Comparison of ENCODE assay signal across 21 mouse cellular contexts in genomic region chr13:72056469-72056868, GRCm38 (mm10).
DNase-seq lines count a peak whose midpoint lies in the region; ATAC-seq and TF ChIP-seq lines count a peak whose summit lies in the region.
"Had no signal": no experiment of that assay in that cellular context is flagged by ENCODE, and none has a peak within 500 bp of the region (broad histone marks: within the 10 kb centered on the region; RNA-seq: fewer than 3 reads in every experiment).

No protein-coding gene starts in this region.

- no peak for DNase-seq in forebrain, embryonic 14.5 days (ENCODE audit: low spot score)
- peak; percentile 5 for DNase-seq in forebrain, postnatal 0 days
- DNase-seq in frontal cortex, postnatal 25 days (ENCODE audit: low spot score in 2 of 2), result no peak
- DNase-seq: adrenal gland, adult 2 months; adrenal gland, adult 8-10 months; adrenal gland, postnatal 10 days; adrenal gland, postnatal 14 days; adrenal gland, postnatal 25 days; adrenal gland, postnatal 36 days; B cell, adult 2 months; cerebellum, adult 11 months; cerebellum, adult 11-12 months; cerebellum, adult 18-20 months had no signal

- H3K4me1 ChIP-seq in forebrain, embryonic 16.5 days (replicated peaks; ENCODE audit: control insufficient read depth, insufficient read depth, low read length), result no peaks in the 10 kb centered on the region
- no peaks in the 10 kb centered on the region for H3K4me1 ChIP-seq in forebrain, embryonic 14.5 days (ENCODE audit: control insufficient read depth, insufficient read depth, low read length)
- no peaks in the 10 kb centered on the region for H3K4me1 ChIP-seq in forebrain, postnatal 0 days (ENCODE audit: insufficient read depth)
- peaks cover 2% of the 10 kb centered on the region for H3K4me1 ChIP-seq in forebrain, embryonic 13.5 days

- TF ChIP-seq CTCF in forebrain, postnatal 0 days (IDR thresholded peaks at IDR 0.05; ENCODE audit: low read depth), result no peak

- no peaks in the 10 kb centered on the region for H3K36me3 ChIP-seq in forebrain, embryonic 16.5 days (ENCODE audit: control insufficient read depth, insufficient read depth)
- H3K36me3 ChIP-seq in forebrain, embryonic 14.5 days (ENCODE audit: control insufficient read depth, insufficient read depth, low read length), result no peaks in the 10 kb centered on the region
- no peaks in the 10 kb centered on the region for H3K36me3 ChIP-seq in forebrain, postnatal 0 days (ENCODE audit: insufficient read depth)
- no peaks in the 10 kb centered on the region for H3K36me3 ChIP-seq in forebrain, embryonic 13.5 days (ENCODE audit: poor library complexity, severe bottlenecking)
- H3K36me3 ChIP-seq: G1E had no signal

- WGBS in forebrain, embryonic 16.5 days, result 85% methylated on average over 3 of the region's 3 CpGs
- 91% methylated on average over 3 of the region's 3 CpGs for WGBS in forebrain, embryonic 14.5 days
- 78% methylated on average over 3 of the region's 3 CpGs for WGBS in forebrain, postnatal 0 days
- WGBS in forebrain, embryonic 13.5 days, result 94% methylated on average over 3 of the region's 3 CpGs

- H3K27me3 ChIP-seq in forebrain, embryonic 16.5 days (replicated peaks; ENCODE audit: control insufficient read depth, insufficient read depth, low read length), result no peaks in the 10 kb centered on the region
- H3K27me3 ChIP-seq in forebrain, embryonic 14.5 days (replicated peaks; ENCODE audit: control insufficient read depth, insufficient read depth, low read length), result no peaks in the 10 kb centered on the region
- H3K27me3 ChIP-seq in forebrain, postnatal 0 days (ENCODE audit: insufficient read depth, low read length), result no peaks in the 10 kb centered on the region; the same call in 1 of the 2 replicates
- peaks cover 3% of the 10 kb centered on the region; the same call in 1 of the 2 replicates for H3K27me3 ChIP-seq in forebrain, embryonic 13.5 days
- H3K27me3 ChIP-seq: CH12.LX, Patski had no signal

- no peak overlapping the region for H3K9ac ChIP-seq in forebrain, embryonic 16.5 days (replicated peaks; ENCODE audit: low read depth, low read length)
- no peak overlapping the region for H3K9ac ChIP-seq in forebrain, embryonic 14.5 days (ENCODE audit: low read length)
- H3K9ac ChIP-seq in forebrain, postnatal 0 days, result no peak overlapping the region
- H3K9ac ChIP-seq in forebrain, embryonic 13.5 days, result no peak overlapping the region

- H3K27ac ChIP-seq in forebrain, embryonic 16.5 days (ENCODE audit: low read length), result no peak overlapping the region
- no peak overlapping the region for H3K27ac ChIP-seq in forebrain, embryonic 14.5 days (ENCODE audit: low read depth, low read length)
- H3K27ac ChIP-seq in forebrain, postnatal 0 days (ENCODE audit: low read depth, low read length), result no peak overlapping the region
- no peak overlapping the region for H3K27ac ChIP-seq in forebrain, embryonic 13.5 days

- ATAC-seq in forebrain, embryonic 16.5 days, result peak; percentile 75
- ATAC-seq in forebrain, embryonic 14.5 days, result no peak
- ATAC-seq in forebrain, postnatal 0 days, result peak; percentile 80
- ATAC-seq in forebrain, embryonic 13.5 days, result no peak; the same call in 1 of the 2 replicates
- ATAC-seq in frontal cortex, adult (ENCODE audit: low TSS enrichment), result peak; percentile 34; the same call in 1 of the 2 replicates
- ATAC-seq: activated CD4-positive, CD25-positive, alpha-beta regulatory T cell, adult 4 months; CD4-positive, CD25-positive, alpha-beta regulatory T cell, adult 4 months; Patski had no signal

- no peak overlapping the region for H3K4me3 ChIP-seq in forebrain, embryonic 16.5 days (replicated peaks; ENCODE audit: low read length)
- no peak overlapping the region for H3K4me3 ChIP-seq in forebrain, embryonic 14.5 days (ENCODE audit: low read depth, low read length)
- H3K4me3 ChIP-seq in forebrain, postnatal 0 days (ENCODE audit: low read depth, low read length), result no peak overlapping the region
- no peak overlapping the region for H3K4me3 ChIP-seq in forebrain, embryonic 13.5 days

- H3K4me2 ChIP-seq in forebrain, embryonic 16.5 days (ENCODE audit: low read length), result no peak overlapping the region
- no peak overlapping the region for H3K4me2 ChIP-seq in forebrain, embryonic 14.5 days (ENCODE audit: low read length)
- H3K4me2 ChIP-seq in forebrain, postnatal 0 days (ENCODE audit: low read depth), result no peak overlapping the region
- no peak overlapping the region for H3K4me2 ChIP-seq in forebrain, embryonic 13.5 days

- H3K9me3 ChIP-seq in forebrain, embryonic 16.5 days (ENCODE audit: control insufficient read depth, low read length), result no peaks in the 10 kb centered on the region
- no peaks in the 10 kb centered on the region for H3K9me3 ChIP-seq in forebrain, embryonic 14.5 days (replicated peaks; ENCODE audit: control insufficient read depth, low read length)
- no peaks in the 10 kb centered on the region for H3K9me3 ChIP-seq in forebrain, postnatal 0 days (ENCODE audit: low read length)
- no peaks in the 10 kb centered on the region for H3K9me3 ChIP-seq in forebrain, embryonic 13.5 days (replicated peaks)

Comparison
In these comparisons a context has a peak if more than half of its experiments do, and no peak if none do; other contexts are left out.
1. ATAC-seq: peak in forebrain, embryonic 16.5 days (single experiment), forebrain, postnatal 0 days (single experiment) and frontal cortex, adult (single experiment); none in forebrain, embryonic 14.5 days (single experiment) and forebrain, embryonic 13.5 days (single experiment).